Mouse (Mus musculus) thymus, adult 2 months (tissue): ENCODE measurements around the gene Ccser2.

ENCODE experiments used
- CTCF ChIP-seq: fragments of 200-500 bp; IDR thresholded peaks from 2 replicates; pipeline ENCODE4 v1.5.1; 2012; ENCODE audit warnings: mild to moderate bottlenecking, control low read depth, low read length, moderate library complexity, borderline replicate concordance; ENCODE audit not compliant: control insufficient read depth, poor library complexity, insufficient read depth; ENCODE audit errors: extremely low read depth
- POLR2A ChIP-seq: fragments of 200-500 bp; IDR thresholded peaks from 2 replicates; pipeline ENCODE4 v1.6.1; 2012; ENCODE audit warnings: mild to moderate bottlenecking, low read length, control low read depth, moderate library complexity; ENCODE audit not compliant: control insufficient read depth, poor library complexity, insufficient read depth; ENCODE audit errors: extremely low read depth

DNA sequence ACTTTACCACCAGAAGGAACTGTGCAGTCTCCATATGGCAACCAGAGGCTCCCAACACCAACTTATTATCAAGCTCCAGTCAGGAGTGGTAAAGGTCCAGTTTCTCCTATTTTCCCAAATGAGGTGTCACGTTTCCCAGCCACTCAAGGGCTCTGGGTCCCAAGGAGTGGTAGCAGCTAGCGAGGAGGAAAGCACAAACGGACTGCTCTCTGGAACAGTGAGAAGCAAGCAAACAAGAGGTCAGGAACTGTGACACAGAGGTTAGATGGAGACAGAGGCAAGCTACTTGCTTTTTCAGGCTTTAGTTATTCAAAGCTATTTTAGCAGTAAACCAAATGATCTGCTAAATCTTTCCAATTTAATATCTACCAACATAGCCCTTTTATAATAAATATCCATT, 3.2 kb downstream of the Ccser2 start:
- TF ChIP-seq CTCF (no peak), POLR2A (no peak)
